Mouse (Mus musculus) CH12.LX (cell line): ENCODE data around the gene Abcc3. TPM values are rescaled to one million over a fixed set of nuclear protein-coding genes. Genes with fewer than 3 reads are reported as not detected.

Source experiments
- DNase-seq: peaks from one replicate; pipeline ENCODE4 v3.0.0-alpha.2; 2013; ENCODE audit errors: extremely low read depth
- H3K27ac ChIP-seq: 2 replicates; pipeline ENCODE4 v1.5.1; 2012; ENCODE audit warnings: low read depth, mild to moderate bottlenecking, control low read depth, moderate library complexity; ENCODE audit not compliant: insufficient read depth
- H3K27me3 ChIP-seq: replicated peaks from 2 replicates; pipeline ENCODE3; 2012; ENCODE audit warnings: inconsistent platforms
- H3K36me3 ChIP-seq, 2 experiments: replicated peaks in 1 of 2; 2 replicates each; pipeline versions ENCODE3 to v1.6.1; 2012; ENCODE audit warnings: inconsistent platforms in 1 of 2, low read length in 1 of 2, mild to moderate bottlenecking in 1 of 2, mixed read lengths in 1 of 2, moderate library complexity in 1 of 2; ENCODE audit not compliant: control insufficient read depth in 1 of 2, insufficient read depth in 1 of 2
- H3K4me1 ChIP-seq, 2 experiments: 2 replicates each; pipeline ENCODE4 v1.6.1; 2012; ENCODE audit warnings: inconsistent platforms in 1 of 2, moderate library complexity in 1 of 2; ENCODE audit not compliant: insufficient read depth in 2 of 2, control insufficient read depth in 1 of 2
- H3K4me2 ChIP-seq: 2 replicates; pipeline ENCODE4 v1.6.1; 2012; ENCODE audit warnings: low read depth, mild to moderate bottlenecking, control low read depth; ENCODE audit not compliant: poor library complexity, insufficient read depth, severe bottlenecking
- H3K4me3 ChIP-seq, 3 experiments: fragments of 150-350 bp in 1 of 3; sonication (generic) in 1 of 3; replicated peaks in 1 of 3; 2 replicates each; pipeline versions ENCODE3 to v1.5.1; 2011 to 2012; ENCODE audit warnings: low read depth in 2 of 3, low read length in 2 of 3, mild to moderate bottlenecking in 2 of 3, moderate library complexity in 2 of 3, control low read depth in 1 of 3, improper control_type of control experiment in 1 of 3, inconsistent platforms in 1 of 3, mixed read lengths in 1 of 3; ENCODE audit not compliant: poor library complexity in 1 of 3
- H3K79me2 ChIP-seq: replicated peaks from 2 replicates; pipeline ENCODE4 v1.6.1; 2012; ENCODE audit warnings: mild to moderate bottlenecking, moderate library complexity; ENCODE audit not compliant: control insufficient read depth, poor library complexity, insufficient read depth, severe bottlenecking; ENCODE audit errors: extremely low read depth
- H3K9ac ChIP-seq: 2 replicates; pipeline ENCODE4 v1.6.1; 2012; ENCODE audit warnings: low read depth, mild to moderate bottlenecking, control low read depth, moderate library complexity; ENCODE audit not compliant: insufficient read depth
- H3K9me3 ChIP-seq: replicated peaks from 2 replicates; pipeline ENCODE3; 2012; ENCODE audit warnings: low read length, inconsistent platforms, mixed read lengths
- BHLHE40 ChIP-seq: IDR thresholded peaks from 2 replicates; pipeline ENCODE4 v1.6.1; 2011; ENCODE audit warnings: mild to moderate bottlenecking, low read depth, low read length, improper control_type of control experiment
- CHD2 ChIP-seq: IDR thresholded peaks from 2 replicates; pipeline ENCODE4 v1.6.1; 2011; ENCODE audit warnings: low read length, improper control_type of control experiment
- CTCF ChIP-seq, 2 experiments: IDR thresholded peaks in 1 of 2; conservative IDR thresholded peaks in 1 of 2; 2 replicates each; pipeline ENCODE4 v1.5.1; 2011 to 2012; ENCODE audit warnings: low read depth in 2 of 2, low read length in 2 of 2, improper control_type of control experiment in 1 of 2, inconsistent platforms in 1 of 2, mild to moderate bottlenecking in 1 of 2, moderate library complexity in 1 of 2
- ELF1 ChIP-seq: IDR thresholded peaks from 2 replicates; pipeline ENCODE4 v1.6.1; 2014; ENCODE audit warnings: low read depth, mild to moderate bottlenecking, inconsistent platforms, low read length, improper control_type of control experiment
- ETS1 ChIP-seq: conservative IDR thresholded peaks from 2 replicates; pipeline ENCODE4 v1.6.1; 2012; ENCODE audit warnings: low read depth, mild to moderate bottlenecking, inconsistent platforms, low read length, improper control_type of control experiment, moderate library complexity
- GABPA ChIP-seq: IDR thresholded peaks from 2 replicates; pipeline ENCODE4 v1.6.1; 2012; ENCODE audit warnings: low read depth, low read length, improper control_type of control experiment, inconsistent platforms; ENCODE audit not compliant: insufficient replicate concordance
- IRF4 ChIP-seq: IDR thresholded peaks from 2 replicates; pipeline ENCODE4 v1.6.1; 2014; ENCODE audit warnings: low read depth, mild to moderate bottlenecking, inconsistent platforms, low read length, improper control_type of control experiment
- JUN ChIP-seq: IDR thresholded peaks from 2 replicates; pipeline ENCODE4 v1.6.1; 2011; ENCODE audit warnings: low read depth, mild to moderate bottlenecking, low read length, improper control_type of control experiment, moderate library complexity; ENCODE audit not compliant: insufficient read depth
- JUND ChIP-seq: conservative IDR thresholded peaks from 2 replicates; pipeline ENCODE4 v1.6.1; 2011; ENCODE audit warnings: low read depth, low read length, improper control_type of control experiment
- KAT2A ChIP-seq: IDR thresholded peaks from 2 replicates; pipeline ENCODE4 v1.6.1; 2012; ENCODE audit warnings: low read length, improper control_type of control experiment, inconsistent platforms; ENCODE audit not compliant: insufficient replicate concordance
- MAZ ChIP-seq: IDR thresholded peaks from 2 replicates; pipeline ENCODE4 v1.6.1; 2012; ENCODE audit warnings: low read depth, mild to moderate bottlenecking, inconsistent platforms, low read length, improper control_type of control experiment, moderate library complexity
- MXI1 ChIP-seq: IDR thresholded peaks from 2 replicates; pipeline ENCODE4 v1.6.1; 2011; ENCODE audit warnings: mild to moderate bottlenecking, low read depth, low read length, improper control_type of control experiment
- NELFE ChIP-seq: IDR thresholded peaks from 2 replicates; pipeline ENCODE4 v1.6.1; 2011; ENCODE audit warnings: low read depth, low read length, improper control_type of control experiment
- POLR2A ChIP-seq: IDR thresholded peaks from 2 replicates; pipeline ENCODE4 v1.6.1; 2011; ENCODE audit warnings: low read depth, mild to moderate bottlenecking, improper control_type of control experiment, low read length
- RAD21 ChIP-seq: IDR thresholded peaks from 2 replicates; pipeline ENCODE4 v1.6.1; 2011; ENCODE audit warnings: low read depth, mild to moderate bottlenecking, low read length, improper control_type of control experiment, moderate library complexity
- RCOR1 ChIP-seq: conservative IDR thresholded peaks from 2 replicates; pipeline ENCODE4 v1.6.1; 2012; ENCODE audit warnings: low read depth, mild to moderate bottlenecking, inconsistent platforms, low read length, improper control_type of control experiment
- SIN3A ChIP-seq: IDR thresholded peaks from 2 replicates; pipeline ENCODE4 v1.6.1; 2012; ENCODE audit warnings: low read length, improper control_type of control experiment, inconsistent platforms
- SMC3 ChIP-seq: IDR thresholded peaks from 2 replicates; pipeline ENCODE4 v1.6.1; 2011; ENCODE audit warnings: low read depth, low read length, improper control_type of control experiment
- TBP ChIP-seq: conservative IDR thresholded peaks from 2 replicates; pipeline ENCODE4 v1.6.1; 2011; ENCODE audit warnings: low read depth, low read length, improper control_type of control experiment
- TCF12 ChIP-seq: IDR thresholded peaks from 2 replicates; pipeline ENCODE4 v1.6.1; 2014; ENCODE audit warnings: low read depth, mild to moderate bottlenecking, inconsistent platforms, low read length, improper control_type of control experiment
- USF1 ChIP-seq: IDR thresholded peaks from 2 replicates; pipeline ENCODE4 v1.6.1; 2014; ENCODE audit warnings: low read depth, mild to moderate bottlenecking, inconsistent platforms, low read length, improper control_type of control experiment
- USF2 ChIP-seq: conservative IDR thresholded peaks from 2 replicates; pipeline ENCODE4 v1.6.1; 2011; ENCODE audit warnings: low read depth, low read length, improper control_type of control experiment
- ZC3H11A ChIP-seq: IDR thresholded peaks from 2 replicates; pipeline ENCODE4 v1.6.1; 2012; ENCODE audit warnings: low read depth, mild to moderate bottlenecking, inconsistent platforms, low read length, improper control_type of control experiment
- ZKSCAN1 ChIP-seq: IDR thresholded peaks from 2 replicates; pipeline ENCODE4 v1.6.1; 2012; ENCODE audit warnings: low read depth, inconsistent platforms, low read length, improper control_type of control experiment, borderline replicate concordance
- dilution Hi-C: fragments of 300-500 bp; cut with MboI; formaldehyde crosslinking; loops from 2 replicates; pipeline ENCODE4 v1.14.3; 2020; ENCODE audit warnings: low sequenced_read_pairs; ENCODE audit not compliant: extremely low pct_unique_long_range_greater_than_20kb, extremely low pct_ligation_motif_present
- in situ Hi-C: fragments of 300-500 bp; cut with MboI; formaldehyde crosslinking; loops from 3 replicates; pipeline ENCODE4 v1.14.3; 2019; ENCODE audit warnings: low sequenced_read_pairs, low pct_ligation_motif_present, low pct_unique_long_range_greater_than_20kb, mixed read lengths
- polyA plus RNA-seq: library from polyadenylated mRNA; unstranded; fragments of >175 nt; gene quantifications from 2 replicates; pipeline ENCODE4 v1.2.1, GENCODE M21; 2012; ENCODE audit warnings: low read depth; ENCODE audit not compliant: insufficient read length
- total RNA-seq, 2 experiments: library from RNA; depleted of rRNA; stranded (reverse); fragments of 300-350 nt in 1 of 2; fragments of >200 nt in 1 of 2; gene quantifications; 2 replicates each; pipeline ENCODE4 v1.2.3; 2012 to 2014

The Abcc3 gene
- total and polyA plus RNA-seq, 3 experiments, result 0.21 to 0.66 (median 0.40) TPM

GRCm38 (mm10) chr11:94336551-94336950 is 56.2 kb downstream of the Abcc3 start:
- H3K9me3 ChIP-seq, result no peaks in the 10 kb centered on the region
- no peak overlapping the region for H3K27ac ChIP-seq
- dilution Hi-C loops, result no loop called here
- H3K4me1 ChIP-seq, result peaks cover 0 to 18% of the 10 kb centered on the region in 2 experiments; a peak in 2 of 4 replicates
- H3K27me3 ChIP-seq, result no peaks in the 10 kb centered on the region
- in situ Hi-C loops, result loop anchor here (5.0 kb wide), 1 partner anchor 146 kb away; no protein-coding TSS in a partner anchor
- DNase-seq, result no peak
- peaks cover 8% of the 10 kb centered on the region; the same call in 1 of the 2 replicates for H3K79me2 ChIP-seq
- H3K4me2 ChIP-seq, result no peak overlapping the region
- peaks cover 38 to 86% of the 10 kb centered on the region in 2 experiments for H3K36me3 ChIP-seq
- no peak for TF ChIP-seq MAZ
- no peak; the same call in 1 of the 2 replicates for TF ChIP-seq RAD21
- TF ChIP-seq ZC3H11A, result no peak
- no peak for TF ChIP-seq BHLHE40
- TF ChIP-seq ZKSCAN1, result no peak
- TF ChIP-seq JUN, result no peak
- TF ChIP-seq IRF4, result no peak
- no peak for TF ChIP-seq NELFE
- TF ChIP-seq TBP, result no peak
- TF ChIP-seq RCOR1, result no peak
- TF ChIP-seq TCF12, result no peak
- TF ChIP-seq CTCF (conservative IDR thresholded peaks at IDR 0.05 in 1 of 2, IDR thresholded peaks at IDR 0.05 in 1 of 2; ENCODE audit: low read depth in 2 of 2, low read length in 2 of 2), result no peak
- no peak for TF ChIP-seq POLR2A
- no peak for TF ChIP-seq USF2
- no peak for TF ChIP-seq MXI1
- no peak for TF ChIP-seq USF1
- no peak for TF ChIP-seq JUND
- TF ChIP-seq, all 38 proteins: peak for 0
- no peak overlapping the region for H3K9ac ChIP-seq
- no peak overlapping the region for H3K4me3 ChIP-seq

- dilution Hi-C loops, result no loop called here
- Histone ChIP-seq H3K4me1 (peaks cover 5 to 21% of the 10 kb centered on the region in 2 experiments; a peak in 3 of 4 replicates), H3K4me3 (no peak overlapping the region), H3K79me2 (peaks cover 18% of the 10 kb centered on the region; the same call in 1 of the 2 replicates), H3K9ac (no peak overlapping the region), H3K9me3 (no peaks in the 10 kb centered on the region), H3K27me3 (no peaks in the 10 kb centered on the region), H3K4me2 (no peak overlapping the region)
- no peak for DNase-seq
- TF ChIP-seq ELF1 (no peak), KAT2A (no peak), CHD2 (no peak), SIN3A (no peak), SMC3 (no peak), ETS1 (no peak), RAD21 (no peak), GABPA (no peak)
- TF ChIP-seq, all 38 proteins: peak for 0
- in situ Hi-C loops, result no loop called here
- Histone ChIP-seq H3K36me3 (peaks cover 36 to 80% of the 10 kb centered on the region in 2 experiments), H3K27ac (no peak overlapping the region)
Observed at GRCm38 (mm10) chr11:94334386-94334968, 58.3 kb downstream of the Abcc3 start.
